Mouse (Mus musculus) layer of hippocampus, adult 2 months (tissue): ENCODE data around the gene Smok2b. TPM values are rescaled to one million over a fixed set of nuclear protein-coding genes. Genes with fewer than 3 reads are reported as not detected.
"Not testable (repeated sequence)": the region's sequence is repeated elsewhere in the genome, so short reads cannot be mapped to it uniquely, and the experiment has no call there.

ENCODE experiments used
- DNase-seq, 2 experiments: peaks; one replicate each; pipeline ENCODE4 v3.0.0; 2022; ENCODE audit warnings: low spot score in 2 of 2
- H3K27ac ChIP-seq: fragments of 200-600 bp; 2 replicates; pipeline ENCODE4 v1.8.1; 2022
- H3K4me3 ChIP-seq: fragments of 200-600 bp; 2 replicates; pipeline ENCODE4 v1.8.1; 2022; ENCODE audit warnings: mild to moderate bottlenecking
- CTCF ChIP-seq: fragments of 200-600 bp; conservative IDR thresholded peaks from 2 replicates; pipeline ENCODE4 v1.8.1; 2022; ENCODE audit warnings: antibody characterized with exemption, mild to moderate bottlenecking, moderate library complexity
- total RNA-seq, 2 experiments: library from RNA; stranded (reverse); gene quantifications; 2 replicates each; pipeline ENCODE4 v1.2.3; 2021

Gene Smok2b
- total RNA-seq, 2 experiments from 2014 or later, result not detected

GRCm38 (mm10) chr17:13206491-13206890 is 23.6 kb upstream of the Smok2b start:
- TF ChIP-seq CTCF, result no peak
- Histone ChIP-seq H3K27ac (no peak overlapping the region), H3K4me3 (no peak overlapping the region)
- DNase-seq, result no peak

- not testable (repeated sequence) for DNase-seq, H3K27ac ChIP-seq, H3K4me3 ChIP-seq
These were observed 21.6 kb upstream of the Smok2b start for GRCm38 (mm10) chr17:13208460-13208859.

- Histone ChIP-seq H3K27ac (no peak overlapping the region), H3K4me3 (no peak overlapping the region)
- TF ChIP-seq CTCF, result no peak
- DNase-seq, result no peak
These were observed 17.8 kb upstream of the Smok2b start for GRCm38 (mm10) chr17:13212136-13212850.

DNA sequence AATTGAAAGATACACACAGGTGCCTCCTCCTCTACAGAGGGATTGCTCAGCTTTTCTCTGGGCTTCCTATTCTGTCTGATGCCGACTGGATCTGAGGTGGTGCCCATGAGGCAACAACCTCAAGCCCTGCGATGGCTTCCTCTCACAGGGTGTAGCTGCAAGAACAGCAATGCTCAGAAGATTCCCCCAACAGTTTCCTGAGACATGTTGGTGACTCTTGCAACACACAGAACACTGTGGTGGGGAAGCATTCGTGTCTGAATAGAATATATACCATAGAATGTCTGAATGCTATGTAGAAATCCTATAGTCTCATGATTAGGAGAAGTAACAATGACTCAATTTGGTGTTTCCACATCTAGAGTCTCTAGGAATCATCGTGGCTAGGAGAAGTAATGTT is 15.9 kb upstream of the Smok2b start:
- no peak for TF ChIP-seq CTCF
- Histone ChIP-seq H3K4me3 (no peak overlapping the region), H3K27ac (no peak overlapping the region)
- DNase-seq, result no peak

DNA sequence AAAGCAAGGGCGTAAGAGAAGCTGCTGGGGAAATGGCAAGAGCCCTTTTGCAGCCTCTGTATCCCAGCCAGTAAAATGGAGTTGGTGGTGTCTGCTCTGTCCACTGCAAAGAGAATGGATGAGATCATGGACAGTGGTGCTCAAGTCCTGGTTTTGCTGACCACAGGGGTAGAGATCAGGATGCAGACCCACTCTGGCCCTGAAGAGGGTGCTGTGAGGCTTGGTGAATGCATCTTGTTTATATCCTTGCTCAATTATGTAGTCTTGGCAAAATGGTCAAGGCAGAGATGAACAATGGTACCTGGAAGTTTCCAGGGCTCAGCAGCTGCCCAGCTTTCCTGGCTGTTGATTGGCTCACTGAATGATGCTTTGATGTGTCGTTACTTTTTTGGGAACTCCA is 14.5 kb upstream of the Smok2b start:
- DNase-seq, result peak in 1 of 2 experiments; percentile 23
- Histone ChIP-seq H3K4me3 (no peak overlapping the region), H3K27ac (no peak overlapping the region)
- TF ChIP-seq CTCF, result peak; percentile 69

GRCm38 (mm10) chr17:13220888-13221287 is 9.2 kb upstream of the Smok2b start, which contains the start of gene Smok2a:
Smok2a (plus strand) TSS chr17:13221188.
- H3K27ac ChIP-seq, result no peak within 1 kb of the TSS
- H3K4me3 ChIP-seq, result no peak within 1 kb of the TSS
- DNase-seq, result no peak
- no peak for TF ChIP-seq CTCF

- DNase-seq, H3K4me3 ChIP-seq, H3K27ac ChIP-seq: not testable (repeated sequence)
These were observed 8.1 kb upstream of the Smok2b start for GRCm38 (mm10) chr17:13221921-13222320.

DNA sequence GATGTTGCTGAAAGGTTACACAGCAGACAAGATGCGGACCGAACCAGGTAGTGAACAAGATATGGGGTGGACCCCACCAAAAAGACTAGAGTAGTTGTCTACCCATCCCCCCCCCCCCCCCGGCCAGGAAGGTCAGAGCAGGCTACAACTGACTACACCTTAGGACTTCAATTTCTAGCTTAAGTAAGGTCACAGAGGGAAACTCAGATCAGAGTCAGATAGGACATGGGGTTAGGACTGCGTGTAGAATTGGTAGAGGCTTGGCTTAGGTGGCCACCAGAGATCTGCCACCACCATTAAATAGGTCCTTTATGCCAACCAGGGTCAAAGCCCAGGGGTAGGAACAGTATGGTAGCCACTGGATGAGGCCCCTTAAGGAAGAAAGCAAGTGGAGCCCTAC is 9.4 kb downstream of the Smok2b start:
- not testable (repeated sequence) for H3K4me3 ChIP-seq, DNase-seq, H3K27ac ChIP-seq

- DNase-seq, H3K4me3 ChIP-seq: not testable (repeated sequence)
These were observed 11.0 kb downstream of the Smok2b start for GRCm38 (mm10) chr17:13240807-13241727.

DNA sequence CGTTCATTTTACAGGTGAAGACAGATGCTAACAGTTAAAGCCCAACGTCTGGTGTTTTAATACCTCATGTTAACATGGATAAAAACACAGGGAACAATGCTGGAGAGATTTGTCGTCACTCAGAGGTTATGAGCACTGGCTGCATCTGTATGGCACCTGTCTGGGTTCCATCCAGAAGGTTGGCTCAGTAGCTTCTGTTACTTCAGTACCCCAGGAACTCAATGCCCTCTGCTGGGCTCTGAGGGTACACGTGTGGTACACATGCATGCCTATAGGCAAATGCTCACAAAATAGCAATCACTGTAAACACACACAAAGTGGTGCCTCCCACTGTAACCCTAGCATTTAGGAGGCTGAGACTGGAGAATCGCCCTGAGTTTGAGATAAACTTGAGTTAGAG is 24.7 kb downstream of the Smok2b start:
- DNase-seq, H3K27ac ChIP-seq, H3K4me3 ChIP-seq: not testable (repeated sequence)

More at GRCm38 (mm10) chr17:13240807-13241727, 11.0 kb downstream of the Smok2b start:
- H3K27ac ChIP-seq, result not testable (repeated sequence)

Other genes starting within 250 kb of the Smok2b start
- 10 to 100 TPM; 52.3 to 59.6 TPM for gene Wtap, start 236.1 kb upstream of the Smok2b start, total RNA-seq
- 100 to 1,000 TPM; 237 to 252 TPM for gene Sod2, start 223.4 kb upstream of the Smok2b start, total RNA-seq
- gene Gpr31b, start 178.0 kb upstream of the Smok2b start, total RNA-seq, result not detected
- 1 to 10 TPM in 1 of 2 experiments, under 1 TPM in 1; 0.88 to 1.5 TPM for gene Tcp10b, start 169.2 kb upstream of the Smok2b start, total RNA-seq
- not detected for gene Unc93a, start 98.4 kb upstream of the Smok2b start, total RNA-seq
- gene Smok2a, start 9.1 kb upstream of the Smok2b start, total RNA-seq, result not detected
- under 1 TPM; 0.23 to 0.52 TPM for gene Tcp10c, start 124.3 kb downstream of the Smok2b start, total RNA-seq